Mouse (Mus musculus) kidney, embryonic 16.5 days (tissue): Measurements from ENCODE around the gene U90926. TPM values are rescaled to one million over a fixed set of nuclear protein-coding genes. Genes with fewer than 3 reads are reported as not detected.
"Not testable (repeated sequence)": the region's sequence is repeated elsewhere in the genome, so short reads cannot be mapped to it uniquely, and the experiment has no call there.

Experiments used
- ATAC-seq: fragments of 200-750 bp; cut with Nextera tagmentation; 2 replicates; pipeline ENCODE4 v1.8.0; 2017; ENCODE audit warnings: moderate TSS enrichment; ENCODE audit not compliant: low FRiP score, low TSS enrichment
- H3K27ac ChIP-seq: fragments of 300-500 bp; sonication (generic); 2 replicates; pipeline ENCODE4 v1.5.1; 2014; ENCODE audit warnings: low read length
- H3K27me3 ChIP-seq: fragments of 300-500 bp; sonication (generic); 2 replicates; pipeline ENCODE4 v1.6.1; 2014; ENCODE audit warnings: low read length, control low read depth, mixed read lengths; ENCODE audit not compliant: insufficient read depth
- H3K36me3 ChIP-seq: fragments of 300-500 bp; sonication (generic); 2 replicates; pipeline ENCODE4 v1.6.1; 2014; ENCODE audit warnings: low read length, control low read depth, mixed read lengths; ENCODE audit not compliant: insufficient read depth
- H3K4me1 ChIP-seq: fragments of 300-500 bp; sonication (generic); 2 replicates; pipeline ENCODE4 v1.6.1; 2014; ENCODE audit warnings: low read length, control low read depth, mixed read lengths; ENCODE audit not compliant: insufficient read depth
- H3K4me2 ChIP-seq: fragments of 300-500 bp; sonication (generic); replicated peaks from 2 replicates; pipeline ENCODE4 v1.6.1; 2014; ENCODE audit warnings: low read depth, low read length
- H3K4me3 ChIP-seq: fragments of 300-500 bp; sonication (generic); 2 replicates; pipeline ENCODE4 v1.5.1; 2014; ENCODE audit warnings: mild to moderate bottlenecking, low read length
- H3K9ac ChIP-seq: fragments of 300-500 bp; sonication (generic); replicated peaks from 2 replicates; pipeline ENCODE4 v1.6.1; 2014; ENCODE audit warnings: low read length
- H3K9me3 ChIP-seq: fragments of 300-500 bp; sonication (generic); 2 replicates; pipeline ENCODE4 v1.6.1; 2016; ENCODE audit warnings: low read length, control low read depth
- WGBS: fragments of 180-500 bp; shearing (Covaris S2); extraction: QIAGEN DNeasy Blood & Tissue Kit; methylation state at CpG from one replicate; pipeline ENCODE4 v1.1.7; 2014; 5-methylcytosine and 5-hydroxymethylcytosine counted together
- polyA plus RNA-seq: library from polyadenylated mRNA; unstranded; fragments of >200 nt; fragmentation: Nextera tagmentation; extraction: Ambion mirVana; gene quantifications from 2 replicates; pipeline ENCODE4 v1.2.1, GENCODE M21; 2015

U90926 gene
- polyA plus RNA-seq, 1 experiment from 2014 or later: 0.45 TPM

- H3K4me2 ChIP-seq: no peak overlapping the region
- H3K9me3 ChIP-seq: no peaks in the 10 kb centered on the region
- no peak overlapping the region for H3K27ac ChIP-seq
- WGBS: 78% methylated on average over 8 of the region's 8 CpGs
- no peak overlapping the region for H3K9ac ChIP-seq
- ATAC-seq: no peak; the same call in 1 of the 2 replicates
- peaks cover 54% of the 10 kb centered on the region for H3K36me3 ChIP-seq
- H3K4me1 ChIP-seq: no peaks in the 10 kb centered on the region
- H3K27me3 ChIP-seq: no peaks in the 10 kb centered on the region
- H3K4me3 ChIP-seq: no peak overlapping the region
These were observed 16.9 kb downstream of the U90926 start for GRCm38 (mm10) chr5:92198266-92198665.

GRCm38 (mm10) chr5:92196895-92197811 is 18.1 kb downstream of the U90926 start:
- 84% methylated on average over 15 of the region's 15 CpGs for WGBS
- H3K36me3 ChIP-seq: peaks cover 62% of the 10 kb centered on the region
- no peak for ATAC-seq

GRCm38 (mm10) chr5:92195716-92196115 is 19.5 kb downstream of the U90926 start:
- not testable (repeated sequence) for H3K9me3 ChIP-seq, H3K4me1 ChIP-seq, H3K9ac ChIP-seq, H3K4me3 ChIP-seq, H3K27me3 ChIP-seq, ATAC-seq, H3K4me2 ChIP-seq, H3K27ac ChIP-seq
- H3K36me3 ChIP-seq: peaks cover 54% of the 10 kb centered on the region
- 30% methylated on average over 2 of the region's 2 CpGs for WGBS

More at GRCm38 (mm10) chr5:92196895-92197811, 18.1 kb downstream of the U90926 start:
- Histone ChIP-seq H3K4me3 (no peak overlapping the region), H3K9me3 (no peaks in the 10 kb centered on the region), H3K27me3 (no peaks in the 10 kb centered on the region), H3K27ac (no peak overlapping the region), H3K9ac (no peak overlapping the region), H3K4me2 (no peak overlapping the region), H3K4me1 (no peaks in the 10 kb centered on the region)

GRCm38 (mm10) chr5:92188881-92189483 is 26.2 kb downstream of the U90926 start:
- no peak overlapping the region for H3K4me2 ChIP-seq
- peaks cover 4% of the 10 kb centered on the region; the same call in 1 of the 2 replicates for H3K9me3 ChIP-seq
- no peaks in the 10 kb centered on the region for H3K4me1 ChIP-seq
- H3K36me3 ChIP-seq: peaks cover 46% of the 10 kb centered on the region
- no peak overlapping the region for H3K9ac ChIP-seq
- no peaks in the 10 kb centered on the region for H3K27me3 ChIP-seq
- WGBS: 97% methylated on average over 7 of the region's 7 CpGs
- no peak overlapping the region for H3K4me3 ChIP-seq
- no peak for ATAC-seq
- H3K27ac ChIP-seq: no peak overlapping the region

GRCm38 (mm10) chr5:92183071-92183830 is 32.0 kb downstream of the U90926 start:
- H3K27me3 ChIP-seq: no peaks in the 10 kb centered on the region
- peaks cover 48% of the 10 kb centered on the region for H3K36me3 ChIP-seq
- H3K27ac ChIP-seq: no peak overlapping the region
- no peak overlapping the region for H3K4me2 ChIP-seq
- H3K4me1 ChIP-seq: no peaks in the 10 kb centered on the region
- ATAC-seq: no peak
- peaks cover under 1% of the 10 kb centered on the region; the same call in 1 of the 2 replicates for H3K9me3 ChIP-seq
- 77% methylated on average over 8 of the region's 8 CpGs for WGBS
- no peak overlapping the region for H3K4me3 ChIP-seq
- H3K9ac ChIP-seq: no peak overlapping the region

GRCm38 (mm10) chr5:92165976-92166375 is 49.2 kb downstream of the U90926 start:
- H3K4me1 ChIP-seq: no peaks in the 10 kb centered on the region
- no peak overlapping the region for H3K9ac ChIP-seq
- WGBS: 81% methylated on average over 6 of the region's 6 CpGs
- H3K27me3 ChIP-seq: no peaks in the 10 kb centered on the region
- no peak overlapping the region for H3K27ac ChIP-seq
- no peaks in the 10 kb centered on the region for H3K9me3 ChIP-seq
- peaks cover 17% of the 10 kb centered on the region for H3K36me3 ChIP-seq
- H3K4me2 ChIP-seq: no peak overlapping the region
- no peak for ATAC-seq
- H3K4me3 ChIP-seq: no peak overlapping the region

Other genes starting within 250 kb of the U90926 start
- not detected in 2 replicates for gene Odaph, start 227.9 kb downstream of the U90926 start, polyA plus RNA-seq
- 1.6 TPM in 2 replicates for gene Cdkl2, start 171.5 kb downstream of the U90926 start, polyA plus RNA-seq
- gene G3bp2, start 131.7 kb downstream of the U90926 start, polyA plus RNA-seq: 155 and 169 TPM in 2 replicates
- gene Uso1, start 77.5 kb downstream of the U90926 start, polyA plus RNA-seq: 40.0 and 40.5 TPM in 2 replicates
- gene Ppef2, start 40.9 kb upstream of the U90926 start, polyA plus RNA-seq: 0.10 and 0.37 TPM in 2 replicates
- gene Naaa, start 62.8 kb upstream of the U90926 start, polyA plus RNA-seq: 24.2 and 24.3 TPM in 2 replicates
- 39.2 and 42.6 TPM in 2 replicates for gene Sdad1, start 95.1 kb upstream of the U90926 start, polyA plus RNA-seq
- gene Cxcl9, start 112.7 kb upstream of the U90926 start, polyA plus RNA-seq: not detected in 2 replicates
- 2.6 and 3.5 TPM in 2 replicates for gene Art3, start 116.4 kb upstream of the U90926 start, polyA plus RNA-seq
- gene Cxcl10, start 133.5 kb upstream of the U90926 start, polyA plus RNA-seq: 1.1 TPM in 2 replicates
- gene Nup54, start 219.8 kb upstream of the U90926 start, polyA plus RNA-seq: 54.1 and 54.4 TPM in 2 replicates